Mouse (Mus musculus) common myeloid progenitor, adult 5-6 weeks (primary cell): ENCODE data around the gene Gpc3. TPM values are rescaled to one million over a fixed set of nuclear protein-coding genes. Genes with fewer than 3 reads are reported as not detected.
A peak's percentile ranks its signal among the peaks of the same experiment; 100 is the strongest.

ENCODE experiments used
- ATAC-seq: replicated peaks from 2 replicates; pipeline ENCODE4 v1.8.0; 2016; ENCODE audit warnings: low read depth, mild to moderate bottlenecking, moderate TSS enrichment, inconsistent platforms; ENCODE audit not compliant: poor library complexity, severe bottlenecking
- total RNA-seq: library from RNA; stranded (forward); fragments of 200-1000, 187-1606 nt; gene quantifications from 2 replicates; pipeline ENCODE4 v1.2.3, GENCODE M21; 2017

Gpc3 gene
- 2.0 and 7.9 TPM in 2 replicates for total RNA-seq

DNA sequence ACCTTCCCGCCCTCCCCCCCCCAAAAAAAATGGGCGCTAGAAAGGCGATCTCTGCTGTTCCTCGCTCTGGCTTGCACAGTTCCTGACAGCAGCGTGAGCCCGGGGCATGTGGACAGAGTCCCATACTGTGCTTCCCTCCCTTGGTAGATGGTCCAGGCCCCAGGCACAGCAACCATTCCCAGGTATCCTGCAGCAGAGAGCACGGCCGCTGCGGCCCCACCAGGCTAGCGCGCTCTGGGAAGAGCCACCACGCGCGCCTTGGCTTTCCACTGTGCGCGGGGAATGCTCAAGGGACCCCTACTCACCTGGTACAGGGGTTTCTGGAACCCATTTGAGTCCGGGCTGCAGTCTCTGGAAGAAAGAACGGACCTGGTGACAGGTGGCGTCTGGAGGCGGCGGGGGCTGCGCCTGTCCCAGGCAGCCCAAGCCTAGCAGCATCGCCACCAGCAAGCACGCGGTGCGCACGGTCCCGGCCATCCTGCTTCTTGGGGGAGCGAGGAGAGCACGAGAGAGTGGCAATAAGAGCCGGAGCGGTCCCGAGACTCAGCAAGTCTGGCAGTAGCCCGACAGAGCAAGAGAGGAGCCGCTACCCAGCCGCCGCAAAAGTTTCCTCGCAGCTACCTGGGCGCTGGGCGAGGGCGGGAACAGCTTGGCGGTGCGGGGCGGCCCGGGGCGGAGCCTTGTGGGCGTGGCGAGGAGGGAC is at the start of gene Gpc3:
TSS of gene Gpc3 (minus strand) at position 623 of the 703 bp plus-strand sequence.
- ATAC-seq = peak; percentile 37; the same call in 1 of the 2 replicates

DNA sequence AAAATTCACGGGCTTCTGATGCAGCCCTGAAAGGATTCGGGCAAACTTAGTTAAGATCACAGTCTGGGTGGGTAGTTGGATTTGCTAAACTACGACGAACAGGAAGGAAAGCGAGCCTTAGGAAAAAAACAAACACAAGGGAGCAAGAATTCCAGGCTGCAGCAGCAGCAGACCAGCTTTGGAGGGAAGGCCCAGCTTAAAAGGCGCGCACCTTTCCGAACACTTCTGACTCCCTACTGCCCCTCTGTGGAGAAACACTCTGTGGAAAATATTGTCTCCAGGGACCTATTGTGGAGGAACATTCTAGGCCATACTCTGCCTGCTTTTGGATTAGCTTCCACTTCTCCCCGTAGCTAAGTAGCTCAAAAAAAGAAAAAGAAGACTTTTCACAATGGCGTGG is 38.2 kb upstream of the Gpc3 start:
- ATAC-seq = peak; percentile 88

DNA sequence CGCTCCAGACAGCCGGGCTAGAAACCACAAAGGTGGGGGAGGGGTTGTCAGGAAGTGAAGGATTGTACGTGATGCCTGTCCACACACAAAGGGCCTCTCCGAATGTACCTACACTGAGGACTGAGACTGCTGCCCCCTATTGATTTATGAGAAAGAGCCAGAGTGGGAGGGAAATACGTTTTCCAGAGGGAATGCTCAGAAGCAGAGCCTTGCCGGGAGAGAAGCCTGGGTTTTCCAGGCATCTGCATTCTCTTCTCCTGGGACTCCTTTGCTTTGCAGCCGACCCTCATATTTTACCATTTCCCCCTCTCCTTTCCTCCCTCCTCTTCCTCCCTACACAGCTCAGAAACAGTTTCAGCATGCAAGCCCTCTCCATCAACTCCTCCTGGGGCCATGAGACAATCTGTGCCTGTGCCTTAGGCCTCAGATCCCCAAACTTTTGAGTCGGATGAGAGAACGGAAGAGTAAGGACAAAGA is 37.8 kb upstream of the Gpc3 start:
- ATAC-seq = peak; percentile 62

DNA sequence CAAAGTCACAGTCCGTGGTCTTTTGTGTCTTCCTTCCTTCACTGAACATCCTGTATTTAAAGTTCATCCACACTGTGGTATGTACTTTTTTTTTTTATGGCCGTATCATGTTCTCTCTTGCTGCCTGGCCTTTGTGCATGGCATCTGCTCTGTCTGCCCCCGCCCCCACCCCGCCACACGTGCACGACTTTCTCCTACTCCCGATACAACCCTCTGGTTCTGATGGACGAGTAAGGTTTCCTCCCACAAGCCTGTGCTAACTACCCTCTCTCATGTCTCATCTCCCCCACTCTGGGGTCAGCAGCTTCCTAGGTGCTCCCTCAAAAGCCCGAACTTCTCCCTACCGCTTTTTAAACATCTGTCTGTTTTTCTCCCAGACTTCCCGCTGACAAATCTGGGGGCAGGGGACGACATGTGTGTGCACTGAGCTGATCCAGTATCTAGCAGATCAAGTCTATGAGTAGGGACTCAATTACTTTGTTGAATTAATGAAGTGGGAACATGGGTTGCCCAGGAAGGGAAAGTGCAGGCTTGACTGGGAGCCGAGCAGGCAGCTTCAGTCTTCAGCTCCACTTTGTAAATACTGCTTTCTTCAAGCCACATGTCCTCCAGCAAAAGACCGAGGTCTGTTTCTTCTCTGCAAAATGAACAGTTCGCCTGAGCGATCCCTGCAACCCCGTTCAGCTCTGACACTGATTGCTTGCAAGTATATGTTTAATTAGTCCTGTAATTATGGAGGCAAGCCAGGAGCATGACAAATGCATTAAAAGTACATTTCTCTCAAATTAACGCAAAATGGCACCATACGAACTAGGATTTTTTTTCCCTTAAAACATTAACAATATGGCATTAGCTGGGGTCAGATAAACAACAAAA is 35.4 kb upstream of the Gpc3 start:
- ATAC-seq = no peak

DNA sequence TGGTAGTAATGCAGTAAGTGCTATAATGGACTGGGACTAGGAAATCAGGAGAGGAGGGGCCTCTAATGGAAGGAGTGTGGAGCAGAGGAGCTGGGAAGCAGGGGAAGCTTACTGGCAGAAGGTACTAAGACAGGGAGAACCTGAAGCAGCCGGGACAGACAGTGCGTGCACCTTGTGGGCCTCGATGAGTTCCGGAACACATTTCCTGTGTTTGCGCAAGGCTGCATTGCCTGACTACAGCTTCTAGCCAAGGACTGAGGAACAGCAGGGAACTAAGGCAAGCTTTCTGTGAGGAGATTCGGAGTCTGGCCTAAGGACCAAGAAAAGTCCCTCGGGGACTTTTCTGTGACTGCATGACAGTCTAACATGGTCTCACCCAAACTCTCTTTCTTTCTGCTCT is 30.6 kb upstream of the Gpc3 start:
- peak; percentile 79 for ATAC-seq

DNA sequence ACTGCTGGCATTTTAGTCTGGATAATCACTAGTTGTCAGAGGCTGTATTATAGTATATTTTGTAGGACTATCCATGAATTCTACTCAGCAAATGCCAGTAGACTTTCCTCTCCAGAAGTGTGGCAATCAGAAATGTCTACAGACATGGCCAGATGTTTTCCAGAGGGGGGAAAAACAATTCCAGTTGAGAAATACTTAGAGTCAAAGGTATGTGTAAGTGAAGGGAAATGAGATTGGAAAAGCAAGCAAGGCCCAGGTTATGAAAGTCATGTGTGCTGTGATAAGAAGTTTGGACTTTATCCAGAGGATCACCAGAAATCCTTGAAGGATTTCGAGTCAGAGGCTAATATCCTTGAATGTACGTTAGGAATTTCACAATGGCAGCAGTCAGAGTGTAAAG is 29.6 kb upstream of the Gpc3 start:
- no peak for ATAC-seq

DNA sequence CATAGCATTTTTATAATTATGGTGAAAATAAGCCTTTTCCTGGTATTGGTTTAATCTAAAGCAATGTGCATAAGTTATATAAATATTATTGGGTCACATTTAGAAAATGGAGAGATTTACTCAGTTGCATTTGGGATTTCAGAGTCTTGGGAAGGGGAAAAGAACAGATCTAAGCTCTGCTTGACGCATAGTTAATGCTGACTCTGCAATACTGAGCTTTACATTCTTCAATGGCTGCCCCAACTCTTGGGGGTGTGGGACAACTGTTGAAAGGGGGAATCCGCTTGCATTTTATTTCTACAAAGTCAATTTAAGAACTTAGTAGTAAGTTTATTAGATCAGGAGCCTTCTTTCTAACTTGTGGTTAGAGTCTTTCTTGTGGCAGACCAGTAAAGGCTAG is 28.4 kb upstream of the Gpc3 start:
- no peak for ATAC-seq

DNA sequence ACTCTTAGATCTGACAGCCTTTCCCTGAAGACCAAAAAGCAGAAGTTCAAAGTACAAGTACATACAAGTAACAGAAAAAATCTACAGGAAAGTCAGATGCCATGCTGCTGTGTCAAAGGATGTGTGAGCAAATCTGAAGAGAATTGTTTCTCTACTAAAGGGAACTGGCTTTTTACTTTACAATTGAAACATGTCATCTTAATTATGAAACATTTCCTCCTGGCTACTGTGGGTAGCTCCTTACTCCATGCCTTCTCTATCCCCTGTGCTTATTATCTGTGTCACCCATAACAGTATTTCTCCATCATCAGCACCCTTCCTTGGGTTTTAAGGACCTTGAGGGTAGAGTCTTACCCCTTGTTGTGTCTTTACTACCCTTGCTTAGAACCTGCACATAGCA is 23.7 kb upstream of the Gpc3 start:
- ATAC-seq = peak; percentile 69

DNA sequence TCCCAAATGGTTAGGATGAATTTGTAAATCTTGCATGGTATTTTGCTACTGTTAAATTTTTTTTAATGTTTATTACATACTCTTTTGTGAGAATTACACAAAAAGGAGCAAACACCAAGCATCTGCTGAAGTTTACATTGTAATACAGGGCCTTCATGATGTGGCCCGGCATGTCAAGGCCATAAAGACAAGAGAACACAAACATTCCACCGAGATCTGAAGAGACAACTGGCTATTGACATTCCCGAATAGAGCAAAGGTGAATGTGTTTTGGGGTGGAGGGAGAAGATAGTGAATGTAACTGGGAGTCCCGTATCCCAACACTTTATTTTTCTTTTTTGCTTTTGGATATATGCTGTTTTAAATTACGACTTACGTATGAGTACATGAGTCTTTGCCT is 20.2 kb upstream of the Gpc3 start:
- no peak for ATAC-seq

DNA sequence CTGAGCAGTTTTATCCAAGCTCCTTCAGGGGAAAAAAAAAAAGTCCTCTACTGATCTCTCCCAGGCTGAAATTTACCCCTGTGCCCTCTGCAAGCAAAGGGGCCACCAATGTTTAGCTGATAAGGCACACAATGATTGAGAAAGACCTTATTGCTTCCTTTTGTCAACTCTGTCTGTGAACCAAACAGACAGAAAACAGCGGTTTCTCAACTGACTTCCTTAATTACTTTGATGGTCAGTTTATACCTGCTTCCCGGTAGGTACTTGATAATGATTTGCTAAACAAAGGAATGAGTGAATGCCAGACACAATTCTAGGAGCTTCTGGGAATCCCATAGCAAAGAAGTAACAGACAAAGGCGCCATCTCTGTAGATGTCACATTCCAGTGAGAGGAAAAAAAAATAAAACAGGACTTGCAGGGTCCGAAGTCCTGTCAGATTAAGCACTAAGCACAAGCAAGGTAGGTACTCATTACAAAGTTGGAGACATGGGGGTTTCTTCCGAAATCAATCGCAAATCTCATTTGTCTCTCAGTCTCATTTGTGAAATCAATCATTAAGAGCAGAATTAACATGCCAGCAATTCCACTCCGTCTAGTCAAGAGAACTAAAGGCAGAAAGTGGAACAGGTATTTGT is 19.1 kb upstream of the Gpc3 start:
- 0 out of 2 replicates have a peak, but pooled peaks have one; percentile 36 for ATAC-seq

DNA sequence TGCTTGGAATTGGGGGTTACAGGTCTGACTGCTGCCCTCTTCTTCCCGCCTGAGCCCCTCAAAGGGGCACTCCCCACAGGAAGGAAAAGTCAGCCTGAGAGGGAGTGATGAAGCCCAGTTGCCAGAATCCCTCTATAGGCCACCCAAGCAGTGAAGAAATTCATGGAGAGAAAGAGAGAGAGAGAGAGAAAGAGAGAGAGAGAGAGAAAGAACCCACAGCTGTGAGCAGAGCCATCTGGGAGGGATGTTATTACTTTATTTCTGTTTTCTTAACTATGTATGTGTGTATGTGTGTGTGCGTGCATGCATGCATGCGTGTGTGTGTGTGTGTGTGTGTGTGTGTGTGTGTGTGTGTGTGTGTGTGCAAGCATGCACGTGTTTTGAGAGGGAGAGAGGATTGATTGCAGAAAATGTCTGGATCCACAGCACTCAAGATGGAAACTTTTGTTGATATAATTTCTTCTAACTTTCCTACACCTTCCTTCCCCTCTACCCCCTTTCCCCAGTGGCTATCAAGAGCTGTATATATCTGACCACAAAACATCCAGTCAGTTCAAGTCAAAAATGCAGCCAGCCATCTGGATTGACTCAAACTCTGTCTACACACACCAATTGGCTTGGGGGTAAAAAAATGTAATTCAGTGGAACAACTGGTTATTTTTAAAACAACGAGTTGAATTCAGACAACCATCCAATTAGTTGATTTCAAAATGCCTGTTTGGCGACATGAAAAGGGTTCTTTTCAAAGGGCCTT is 13.4 kb upstream of the Gpc3 start:
- no peak for ATAC-seq

DNA sequence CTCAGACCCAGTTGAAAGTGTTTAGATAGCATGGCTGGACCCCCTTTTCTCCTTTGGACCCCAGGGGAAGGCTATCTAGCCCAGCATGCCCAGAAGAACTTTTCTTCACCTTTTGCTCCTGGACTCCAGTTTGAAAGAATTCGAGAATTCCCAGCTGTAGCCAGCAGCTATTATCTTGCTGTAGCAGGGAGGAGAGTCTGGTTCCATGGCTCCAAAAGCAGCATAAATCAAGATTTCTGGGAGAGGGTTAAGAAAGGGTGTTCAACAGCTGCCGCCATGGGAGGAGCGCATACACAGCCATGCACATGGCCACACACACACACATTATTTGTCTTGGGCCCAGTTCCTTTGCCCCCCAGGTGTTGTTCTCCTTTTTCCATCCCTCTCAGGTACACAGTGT is 4.1 kb upstream of the Gpc3 start:
- ATAC-seq = no peak

DNA sequence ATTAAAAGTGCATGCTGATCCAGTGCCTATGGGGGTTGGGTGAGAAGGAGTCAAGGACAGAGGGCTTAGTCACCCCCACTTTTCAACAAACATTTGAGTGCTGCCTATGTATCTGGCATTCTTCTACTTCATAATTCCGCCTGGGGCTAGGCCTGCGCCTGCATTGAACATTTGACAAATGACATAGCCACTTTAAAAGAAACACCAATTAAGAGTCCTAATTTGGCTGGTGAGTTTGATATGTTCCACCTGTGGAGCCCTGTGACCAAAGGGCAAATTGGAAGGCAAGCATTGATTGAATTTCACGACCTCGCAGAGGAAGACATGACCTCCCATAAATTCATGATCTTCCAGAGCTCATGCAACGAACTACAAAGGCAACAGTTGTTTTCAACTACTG is 2.4 kb upstream of the Gpc3 start:
- ATAC-seq = no peak

DNA sequence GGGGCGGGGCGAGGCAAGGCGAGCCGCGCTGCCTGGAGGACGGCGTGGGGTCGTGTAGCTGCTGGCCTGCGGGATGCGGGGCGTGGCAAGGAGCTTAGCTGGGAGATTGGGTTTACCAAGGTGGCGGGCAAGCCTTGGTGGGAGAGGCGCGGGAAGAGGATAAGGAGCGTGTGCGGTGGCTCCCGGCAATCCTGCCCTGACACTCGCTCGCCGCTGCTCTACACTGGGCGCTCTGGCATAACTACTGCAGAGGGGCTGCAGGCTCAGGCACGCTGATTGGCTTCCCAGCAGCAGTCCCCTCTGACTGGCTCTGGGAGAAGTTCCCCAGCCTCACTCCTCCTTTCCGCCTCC is 256 bp upstream of the Gpc3 start:
- peak; percentile 85 for ATAC-seq

DNA sequence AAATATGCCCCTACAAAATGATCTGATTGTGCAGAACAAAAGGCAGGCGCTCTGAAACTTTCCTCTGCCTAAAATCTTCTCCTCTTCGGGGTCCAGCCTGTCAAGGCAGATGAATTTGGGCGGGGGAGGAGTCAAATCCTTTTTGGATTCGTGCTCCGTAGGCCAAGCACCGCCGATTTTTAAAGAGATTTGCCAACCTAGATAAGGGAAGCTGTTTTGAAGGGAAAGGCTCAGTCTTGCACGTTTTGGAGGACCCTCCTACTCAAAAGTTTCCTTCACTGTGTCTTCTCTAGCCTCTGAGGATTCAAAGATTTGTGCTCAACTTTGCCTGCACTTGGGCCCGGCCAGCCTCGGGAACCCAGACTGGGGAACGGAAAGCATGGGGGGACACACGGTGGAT is 944 bp downstream of the Gpc3 start:
- ATAC-seq = no peak

DNA sequence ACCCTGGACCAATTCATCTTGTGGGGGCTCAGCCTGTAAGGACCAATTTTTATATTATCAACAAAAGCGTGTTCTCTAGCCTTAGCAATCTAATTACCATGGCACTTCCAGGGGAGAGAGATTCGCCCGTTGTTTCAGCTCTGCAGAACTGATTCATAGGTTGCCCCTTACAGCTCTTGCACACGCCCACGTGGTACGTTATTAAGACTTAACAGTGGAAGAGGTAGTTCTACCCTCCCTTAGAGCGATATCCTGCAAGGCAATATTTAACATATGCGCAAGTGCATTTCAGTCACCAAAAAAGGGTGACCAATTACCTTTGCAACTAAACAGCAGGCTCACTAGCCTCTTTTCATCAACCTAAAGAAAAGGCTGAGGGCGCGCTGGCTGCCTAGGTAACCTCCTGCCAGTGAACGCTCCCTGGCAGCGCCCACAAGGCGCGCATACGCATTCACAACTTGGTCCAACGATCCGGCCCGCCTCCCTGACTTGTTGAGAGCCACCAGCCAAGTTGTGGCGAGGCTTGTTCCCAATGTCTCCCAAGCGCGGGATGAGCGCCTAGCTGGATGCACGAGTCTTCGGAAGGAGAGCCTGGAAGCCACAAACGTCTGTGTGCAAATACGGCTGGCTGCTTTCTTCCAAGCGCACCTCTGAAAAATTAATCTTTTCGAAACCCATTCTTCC is 1.6 kb downstream of the Gpc3 start:
- no peak for ATAC-seq

DNA sequence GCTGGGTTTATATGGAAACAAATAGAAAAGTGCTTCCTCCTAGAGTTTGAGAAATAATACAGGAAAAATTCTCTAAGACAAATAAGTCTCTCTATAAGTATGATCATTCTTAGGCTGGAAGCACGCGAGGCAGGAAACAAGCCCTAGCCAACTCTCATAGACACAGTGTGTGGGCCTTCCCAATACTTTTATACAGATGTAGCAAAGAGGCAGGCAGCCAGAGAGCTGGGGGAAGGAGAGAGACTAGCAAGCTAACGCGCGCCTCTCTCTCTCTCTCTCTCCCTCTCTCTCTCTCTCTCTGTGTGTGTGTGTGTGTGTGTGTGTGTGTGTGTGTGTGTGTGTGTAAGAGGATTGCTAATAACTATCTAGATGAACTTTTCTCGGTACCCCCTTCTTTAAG is 2.2 kb downstream of the Gpc3 start:
- no peak for ATAC-seq

DNA sequence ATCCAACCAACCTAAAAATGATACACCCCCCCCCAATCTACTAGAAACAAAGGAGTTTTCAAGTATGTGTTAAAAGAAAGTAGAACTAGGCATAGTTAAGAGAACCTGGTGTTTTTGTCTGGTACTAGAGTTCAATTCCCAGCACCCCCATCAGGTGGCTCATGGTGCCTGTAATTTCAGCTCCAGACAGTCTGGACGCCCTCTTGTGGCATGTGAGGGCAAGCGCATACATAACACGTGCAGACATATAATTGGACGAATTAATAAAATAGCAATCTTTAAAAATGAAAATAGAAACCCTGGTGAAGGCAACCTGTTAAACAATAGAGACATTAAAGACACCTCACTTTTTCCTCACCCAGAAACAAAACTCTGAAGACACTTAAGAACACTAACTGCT is 10.6 kb downstream of the Gpc3 start:
- no peak for ATAC-seq

DNA sequence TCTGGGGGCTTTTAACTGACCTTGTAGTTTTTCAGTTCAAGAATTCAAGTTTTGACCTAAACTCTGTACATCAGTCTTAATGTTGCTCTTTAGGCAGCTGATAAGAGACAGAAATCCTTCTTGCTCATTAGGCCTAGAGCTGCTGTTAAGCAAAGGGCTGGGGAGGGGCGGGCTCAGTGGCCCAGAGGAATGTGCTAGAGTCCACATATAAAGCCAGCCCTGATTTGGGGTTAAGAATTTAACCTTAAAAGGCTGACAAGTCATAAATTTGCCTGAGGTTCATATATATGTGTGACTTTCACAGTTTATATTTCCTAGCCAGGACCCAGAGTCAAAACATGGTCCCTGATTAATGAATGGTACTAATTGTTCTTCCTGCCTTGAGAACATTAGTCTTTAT is 14.5 kb downstream of the Gpc3 start:
- ATAC-seq = no peak

DNA sequence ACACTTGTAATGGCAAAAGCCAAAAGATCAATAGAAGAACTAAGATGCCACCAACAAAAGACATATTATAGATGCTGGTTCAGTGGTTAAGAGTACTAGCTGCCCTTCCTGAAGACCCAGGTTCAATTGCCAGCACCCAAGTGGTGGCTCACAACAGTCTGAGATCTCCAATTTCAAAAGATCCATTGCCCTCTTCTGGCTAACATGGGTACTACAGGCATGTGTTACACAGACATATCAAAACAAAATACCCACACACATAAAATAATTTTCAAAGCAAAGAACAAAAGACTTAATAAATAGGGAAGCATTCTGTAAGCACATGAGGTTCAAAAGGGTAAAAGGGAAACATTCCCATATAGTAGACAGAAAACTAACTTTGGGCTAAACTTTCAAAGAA is 26.1 kb downstream of the Gpc3 start:
- no peak for ATAC-seq
